In the genomic region with DNA sequence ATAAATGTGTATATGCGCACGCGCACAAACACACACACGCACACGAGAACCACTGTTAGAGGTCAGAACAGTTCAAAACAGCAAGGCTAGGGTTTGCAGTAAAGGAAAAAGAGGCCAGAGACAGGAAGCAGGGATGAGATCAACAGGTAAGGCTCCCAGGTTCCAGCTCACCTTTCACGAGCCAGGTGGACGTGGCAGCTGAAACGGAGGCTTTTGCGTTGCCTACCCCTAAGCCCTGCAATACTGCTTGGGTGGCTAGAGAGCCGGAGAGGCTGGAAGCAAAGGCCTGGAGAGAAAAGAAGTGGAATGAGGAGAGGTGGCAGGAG, we compare ENCODE assay signal across 8 mouse cellular contexts. TPM values are rescaled to one million over a fixed set of nuclear protein-coding genes. Genes with fewer than 3 reads are reported as not detected.
DNase-seq lines count a peak whose midpoint lies in the region; ATAC-seq and TF ChIP-seq lines count a peak whose summit lies in the region.

No protein-coding gene starts in this region.

- H3K27ac ChIP-seq in heart, embryonic 14.5 days (replicated peaks in 1 of 2; ENCODE audit: control insufficient read depth in 1 of 2, insufficient read depth in 1 of 2, low read depth in 2 of 2, low read length in 2 of 2), result peak overlapping the region in 1 of 2 experiments; percentile 69; a peak in 1 of 4 replicates
- no peak overlapping the region for H3K27ac ChIP-seq in ES-E14 (ENCODE audit: insufficient read depth, low read depth, low read length, poor library complexity, severe bottlenecking)
- peak overlapping the region; percentile 94 for H3K27ac ChIP-seq in hindbrain, embryonic 10.5 days

- no peak for DNase-seq in heart, postnatal 36 days
- DNase-seq in ES-E14 (ENCODE audit: low read depth, low spot score), result no peak
- no peak for DNase-seq in hindbrain, embryonic 10.5 days (ENCODE audit: low spot score)
- DNase-seq in adrenal gland, postnatal 10 days, result no peak
- DNase-seq in layer of hippocampus, adult 9-10 months (ENCODE audit: low spot score), result no peak
- DNase-seq in frontal cortex, postnatal 36 days (ENCODE audit: low spot score in 2 of 2), result no peak

- peak overlapping the region; percentile 86 to 91 for H3K4me3 ChIP-seq in heart, embryonic 14.5 days (ENCODE audit: control insufficient read depth in 1 of 2, insufficient read depth in 1 of 2, low read depth in 1 of 2, low read length in 2 of 2)
- H3K4me3 ChIP-seq in ES-E14 (ENCODE audit: insufficient read depth in 1 of 2, low read depth in 1 of 2, low read length in 2 of 2, poor library complexity in 1 of 2, severe bottlenecking in 1 of 2), result peak overlapping the region; percentile 79 to 82
- peak overlapping the region; percentile 90 for H3K4me3 ChIP-seq in hindbrain, embryonic 10.5 days

- ATAC-seq in heart, embryonic 14.5 days (ENCODE audit: insufficient number of reproducible peaks, insufficient read depth, low FRiP score, low read depth), result no peak
- ATAC-seq in megakaryocyte progenitor cell, adult 5-6 weeks (replicated peaks; ENCODE audit: poor library complexity), result 0 out of 2 replicates have a peak, but pooled peaks have one; percentile 12

- 37% methylated on average over 10 of the region's 10 CpGs for WGBS in heart, embryonic 14.5 days
- 40% methylated on average over 10 of the region's 10 CpGs for WGBS in hindbrain, embryonic 10.5 days

- H3K36me3 ChIP-seq in heart, embryonic 14.5 days (ENCODE audit: control insufficient read depth, insufficient read depth, low read length), result peaks cover 19% of the 10 kb centered on the region
- no peaks in the 10 kb centered on the region for H3K36me3 ChIP-seq in ES-E14 (ENCODE audit: control insufficient read depth, insufficient read depth, low read length, poor library complexity, severe bottlenecking)
- H3K36me3 ChIP-seq in hindbrain, embryonic 10.5 days, result peaks cover 23% of the 10 kb centered on the region

- H3K9ac ChIP-seq in heart, embryonic 14.5 days (ENCODE audit: low read length), result peak overlapping the region; percentile 88
- H3K9ac ChIP-seq in ES-E14 (ENCODE audit: insufficient read depth, low read depth, low read length, poor library complexity, severe bottlenecking), result peak overlapping the region; percentile 78

- no peaks in the 10 kb centered on the region for H3K27me3 ChIP-seq in heart, embryonic 14.5 days (ENCODE audit: control insufficient read depth, insufficient read depth, low read length)
- no peaks in the 10 kb centered on the region for H3K27me3 ChIP-seq in hindbrain, embryonic 10.5 days (ENCODE audit: insufficient read depth, poor library complexity, severe bottlenecking)

- in situ Hi-C loops in ES-E14 (cut with MboI; ENCODE audit: low sequenced_read_pairs in 2 of 2, unreplicated experiment in 2 of 2), result no loop called here

- H3K4me2 ChIP-seq in heart, embryonic 14.5 days (ENCODE audit: low read length), result peak overlapping the region; percentile 88

- H3K4me1 ChIP-seq in heart, embryonic 14.5 days (ENCODE audit: control insufficient read depth in 2 of 2, insufficient read depth in 2 of 2, low read length in 2 of 2), result peaks cover 2 to 13% of the 10 kb centered on the region in 2 experiments
- H3K4me1 ChIP-seq in ES-E14 (ENCODE audit: control insufficient read depth in 2 of 2, insufficient read depth in 2 of 2, low read length in 2 of 2, poor library complexity in 1 of 2), result peaks cover 0 to 5% of the 10 kb centered on the region in 2 experiments; a peak in 2 of 4 replicates
- peaks cover 25% of the 10 kb centered on the region for H3K4me1 ChIP-seq in hindbrain, embryonic 10.5 days (replicated peaks)

- intact Hi-C loops in heart, postnatal 36 days (cut with DNase I), result loop anchor here (5.0 kb wide), 1 partner anchor 50 kb away; a partner anchor contains a TSS

- H3K9me3 ChIP-seq in heart, embryonic 14.5 days (ENCODE audit: control insufficient read depth, low read length), result no peaks in the 10 kb centered on the region
- H3K9me3 ChIP-seq in ES-E14 (ENCODE audit: control insufficient read depth, insufficient read depth, low read depth, low read length), result no peaks in the 10 kb centered on the region
- no peaks in the 10 kb centered on the region for H3K9me3 ChIP-seq in hindbrain, embryonic 10.5 days

TF ChIP-seq in ES-E14, 5 proteins besides CTCF, POLR2A, EP300 and RAD21:
- TF ChIP-seq ZC3H11A (IDR thresholded peaks at IDR 0.05; ENCODE audit: borderline replicate concordance, low read depth, low read length) (no peak), ZNF384 (IDR thresholded peaks at IDR 0.05; ENCODE audit: low read depth, low read length) (no peak), HCFC1 (IDR thresholded peaks at IDR 0.05; ENCODE audit: borderline replicate concordance, insufficient read depth, low read length) (no peak), CHD2 (IDR thresholded peaks at IDR 0.05; ENCODE audit: low read depth, low read length) (no peak)
TF ChIP-seq in ES-E14: peak in this region for 0.

RNA-seq across cellular contexts. Expression of a gene that starts 0.7 kb away (rescaled TPM):
- 15.1 and 16.3 TPM in 2 replicates for polyA plus RNA-seq in heart, embryonic 14.5 days (2014; fragmentation: Nextera tagmentation; extraction: Ambion mirVana)
- 1 to 10 TPM; 5.2 to 6.3 TPM for total RNA-seq in heart, postnatal 36 days (2021)
- 18.6 and 19.6 TPM in 2 replicates for total RNA-seq in ES-E14 (2012; rRNA removed)
- polyA plus RNA-seq in hindbrain, embryonic 10.5 days (2016; fragmentation: Nextera tagmentation; extraction: Ambion mirVana), result 24.7 and 26.8 TPM in 2 replicates
- 34.2 and 39.5 TPM in 2 replicates for total RNA-seq in megakaryocyte progenitor cell, adult 5-6 weeks (2015)
- total RNA-seq in megakaryocyte progenitor cell, adult 5-6 weeks (2017), result 20.5 and 25.3 TPM in 2 replicates
- 10 to 100 TPM; 24.6 to 29.3 TPM for total RNA-seq in adrenal gland, postnatal 10 days (2021)

RNA-seq across cellular contexts. Expression of a gene that starts 31.8 kb away (rescaled TPM):
- polyA plus RNA-seq in heart, embryonic 14.5 days (2014; fragmentation: Nextera tagmentation; extraction: Ambion mirVana), result 0.22 and 0.36 TPM in 2 replicates
- total RNA-seq in heart, postnatal 36 days (2021), result not detected
- total RNA-seq in ES-E14 (2012; rRNA removed), result 0.49 and 0.53 TPM in 2 replicates
- 0.29 TPM in 1 of 2 replicates, not detected in the other for polyA plus RNA-seq in hindbrain, embryonic 10.5 days (2016; fragmentation: Nextera tagmentation; extraction: Ambion mirVana)
- total RNA-seq in megakaryocyte progenitor cell, adult 5-6 weeks (2015), result not detected in 2 replicates
- total RNA-seq in megakaryocyte progenitor cell, adult 5-6 weeks (2017), result not detected in 2 replicates
- total RNA-seq in adrenal gland, postnatal 10 days (2021), result under 1 TPM in 1 of 2 experiments, not detected in 1; 0.27 TPM

RNA-seq across cellular contexts. Expression of a gene that starts 50.6 kb away (rescaled TPM):
- 147 and 153 TPM in 2 replicates for polyA plus RNA-seq in heart, embryonic 14.5 days (2014; fragmentation: Nextera tagmentation; extraction: Ambion mirVana)
- total RNA-seq in heart, postnatal 36 days (2021), result 10 to 100 TPM; 17.4 to 20.8 TPM
- total RNA-seq in ES-E14 (2012; rRNA removed), result 5.1 and 10.5 TPM in 2 replicates
- polyA plus RNA-seq in hindbrain, embryonic 10.5 days (2016; fragmentation: Nextera tagmentation; extraction: Ambion mirVana), result 37.9 and 50.9 TPM in 2 replicates
- 0.44 and 0.54 TPM in 2 replicates for total RNA-seq in megakaryocyte progenitor cell, adult 5-6 weeks (2015)
- total RNA-seq in megakaryocyte progenitor cell, adult 5-6 weeks (2017), result not detected in 2 replicates
- 10 to 100 TPM; 28.6 to 32.5 TPM for total RNA-seq in adrenal gland, postnatal 10 days (2021)

RNA-seq across cellular contexts. Expression of a gene that starts 59.4 kb away (rescaled TPM):
- polyA plus RNA-seq in heart, embryonic 14.5 days (2014; fragmentation: Nextera tagmentation; extraction: Ambion mirVana), result 6.4 and 7.4 TPM in 2 replicates
- 1 to 10 TPM; 2.9 to 4.2 TPM for total RNA-seq in heart, postnatal 36 days (2021)
- total RNA-seq in ES-E14 (2012; rRNA removed), result 2.1 and 2.6 TPM in 2 replicates
- polyA plus RNA-seq in hindbrain, embryonic 10.5 days (2016; fragmentation: Nextera tagmentation; extraction: Ambion mirVana), result 10.2 and 13.5 TPM in 2 replicates
- total RNA-seq in megakaryocyte progenitor cell, adult 5-6 weeks (2015), result 4.3 TPM in 2 replicates
- 4.7 and 7.2 TPM in 2 replicates for total RNA-seq in megakaryocyte progenitor cell, adult 5-6 weeks (2017)
- total RNA-seq in adrenal gland, postnatal 10 days (2021), result 1 to 10 TPM; 6.5 to 6.6 TPM
